Mouse (Mus musculus): Measurements from ENCODE around the gene Hsd3b4. TPM values are rescaled to one million over a fixed set of nuclear protein-coding genes. Genes with fewer than 3 reads are reported as not detected.
"Not testable (repeated sequence)": the region's sequence is repeated elsewhere in the genome, so short reads cannot be mapped to it uniquely, and the experiment has no call there.

The Hsd3b4 gene
- polyA plus RNA-seq (2015; fragmentation: Nextera tagmentation; extraction: Ambion mirVana) = not detected in 2 replicates

DNA sequence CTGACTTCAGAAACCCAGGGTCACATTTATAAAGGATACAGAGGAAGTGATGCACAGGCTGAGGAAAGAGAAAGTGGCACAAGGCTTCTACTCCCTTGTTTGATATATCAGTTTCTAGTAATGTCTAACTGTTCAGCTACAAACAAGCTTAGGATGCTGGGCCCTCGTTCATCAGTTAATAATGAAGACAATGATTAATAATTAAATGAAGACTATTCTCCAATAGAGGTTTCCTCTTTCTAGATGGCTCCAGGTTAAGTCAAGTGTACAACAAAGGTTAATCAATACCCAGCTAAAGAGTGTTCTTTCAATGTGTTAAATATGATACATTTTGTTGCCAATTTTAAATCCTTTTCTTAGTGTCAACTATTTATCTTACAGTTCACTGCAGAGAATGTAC is at the start of gene Hsd3b4:
Hsd3b4 (minus strand) TSS at position 101 of the 400 bp plus-strand sequence.
- H3K36me3 ChIP-seq; H3K27me3 ChIP-seq (replicated peaks); H3K4me2 ChIP-seq; H3K9ac ChIP-seq (replicated peaks); H3K4me3 ChIP-seq (replicated peaks); H3K9me3 ChIP-seq (replicated peaks); H3K27ac ChIP-seq (replicated peaks); ATAC-seq (ENCODE audit: low FRiP score); H3K4me1 ChIP-seq: not testable (repeated sequence)
- no CpG with 5 or more reads among the region's 1 CpGs for WGBS

DNA sequence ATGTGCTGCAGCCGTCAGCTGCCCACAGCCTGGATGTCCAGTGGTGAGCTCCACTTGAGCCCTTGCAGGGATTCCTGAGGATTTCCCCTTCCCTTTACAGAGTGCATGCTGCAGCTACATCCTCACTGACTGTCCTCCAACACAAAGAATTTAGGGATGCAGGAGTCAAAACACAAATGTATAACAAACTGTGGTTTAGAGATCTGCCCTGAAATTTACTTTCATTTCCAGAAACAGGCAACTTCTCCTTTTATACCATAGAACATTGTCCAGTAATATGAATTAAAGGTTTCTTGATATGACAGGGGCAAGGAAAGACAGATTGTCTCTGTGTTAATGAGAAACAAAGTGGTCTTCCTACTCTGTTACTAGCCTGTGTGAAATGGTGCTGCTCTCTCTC is 40.5 kb upstream of the Hsd3b4 start:
- not testable (repeated sequence) for H3K27me3 ChIP-seq (replicated peaks); H3K27ac ChIP-seq (replicated peaks); H3K9ac ChIP-seq (replicated peaks); H3K4me2 ChIP-seq; H3K36me3 ChIP-seq; H3K4me1 ChIP-seq; ATAC-seq (ENCODE audit: low FRiP score); H3K4me3 ChIP-seq (replicated peaks); H3K9me3 ChIP-seq (replicated peaks)
- WGBS = no CpG with 5 or more reads among the region's 1 CpGs

DNA sequence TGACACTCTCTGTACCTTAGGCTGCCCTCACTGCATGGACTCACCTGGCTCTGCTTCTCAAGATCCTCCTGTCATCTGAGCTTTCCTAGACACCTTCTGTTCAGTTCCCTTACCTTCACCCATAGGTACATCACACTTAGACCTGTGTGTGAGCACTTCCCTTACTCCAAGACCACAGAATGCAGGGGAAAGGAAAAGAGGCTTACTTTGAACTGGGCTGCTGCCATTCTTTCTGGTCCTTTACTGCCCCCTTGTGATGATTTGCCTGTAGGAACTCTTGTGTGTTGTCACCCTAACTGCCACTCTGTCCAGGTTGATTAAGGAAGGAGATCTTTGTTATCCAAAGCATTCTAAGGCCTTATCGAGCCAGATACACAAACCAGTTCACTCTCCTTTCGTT is 39.9 kb upstream of the Hsd3b4 start:
- H3K4me3 ChIP-seq (replicated peaks); H3K4me1 ChIP-seq; H3K36me3 ChIP-seq; H3K27me3 ChIP-seq (replicated peaks); H3K9ac ChIP-seq (replicated peaks); H3K9me3 ChIP-seq (replicated peaks); H3K27ac ChIP-seq (replicated peaks); H3K4me2 ChIP-seq: not testable (repeated sequence)
- ATAC-seq (ENCODE audit: low FRiP score) = peak; percentile 74; the same call in 1 of the 2 replicates
- WGBS = no CpG with 5 or more reads among the region's 2 CpGs

DNA sequence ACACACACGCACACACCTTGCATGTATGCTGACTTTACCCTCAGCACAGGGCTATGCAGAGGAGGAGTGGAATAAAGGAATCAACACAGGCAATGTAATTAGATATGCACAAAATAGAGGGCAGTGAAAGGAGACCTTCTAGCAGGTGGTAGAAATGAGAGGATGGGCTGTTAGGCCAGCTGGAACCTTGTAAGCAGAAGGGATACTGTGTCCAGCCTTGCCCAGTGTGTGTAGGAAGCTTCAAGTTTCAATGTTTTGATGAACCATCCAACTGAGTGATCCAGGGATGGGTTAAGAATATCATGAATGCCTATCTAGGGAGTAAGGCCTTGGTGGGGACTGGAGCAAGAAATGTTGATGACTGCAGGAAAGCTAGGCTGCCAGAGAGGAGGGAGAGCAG is 38.2 kb upstream of the Hsd3b4 start:
- WGBS = no CpG with 5 or more reads among the region's 1 CpGs
- not testable (repeated sequence) for H3K9ac ChIP-seq (replicated peaks); H3K27ac ChIP-seq (replicated peaks); H3K4me3 ChIP-seq (replicated peaks); H3K36me3 ChIP-seq; H3K4me2 ChIP-seq; H3K4me1 ChIP-seq; H3K27me3 ChIP-seq (replicated peaks); ATAC-seq (ENCODE audit: low FRiP score); H3K9me3 ChIP-seq (replicated peaks)

DNA sequence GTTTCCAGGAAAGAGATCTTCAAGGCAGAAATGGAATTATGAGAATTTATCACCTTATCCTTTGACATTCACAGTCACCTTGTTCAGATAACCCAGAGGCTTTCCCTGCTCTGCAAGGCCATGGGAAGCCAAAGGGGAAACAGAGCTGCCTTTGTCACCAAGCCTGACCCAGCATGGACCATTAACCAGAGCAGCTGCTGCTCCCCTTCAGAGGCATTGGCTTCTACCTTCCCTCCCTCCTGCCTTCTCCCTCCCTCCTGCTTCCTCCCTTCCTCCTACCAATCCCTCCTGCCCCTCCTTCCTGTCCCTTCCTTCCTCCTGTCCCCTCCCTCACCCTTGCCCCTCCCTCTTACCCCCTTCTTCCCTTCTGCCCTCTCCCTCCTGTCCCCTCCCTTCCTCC is 37.3 kb upstream of the Hsd3b4 start:
- not testable (repeated sequence) for H3K4me1 ChIP-seq; H3K27me3 ChIP-seq (replicated peaks); H3K27ac ChIP-seq (replicated peaks); H3K4me3 ChIP-seq (replicated peaks); H3K4me2 ChIP-seq; H3K36me3 ChIP-seq; H3K9ac ChIP-seq (replicated peaks); H3K9me3 ChIP-seq (replicated peaks); ATAC-seq (ENCODE audit: low FRiP score)

DNA sequence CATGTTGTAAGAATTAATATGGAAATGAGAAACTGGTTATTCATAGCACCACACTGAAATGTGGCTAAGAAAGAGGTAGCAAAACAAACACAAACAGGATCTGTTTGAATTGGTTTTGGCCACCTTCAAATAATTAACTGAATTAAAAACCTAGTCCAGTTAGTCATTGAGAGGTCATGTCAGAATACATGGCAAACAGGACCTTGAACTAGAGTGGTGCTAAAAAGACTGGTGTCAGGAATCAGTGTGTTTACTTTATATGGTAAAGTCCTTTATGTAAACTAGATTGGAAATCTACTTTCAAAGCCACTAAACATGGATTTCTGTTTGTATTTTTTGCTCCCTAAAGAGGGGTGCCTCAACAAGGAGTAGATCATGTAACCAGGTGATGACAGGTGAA is 14.7 kb upstream of the Hsd3b4 start:
- not testable (repeated sequence) for ATAC-seq (ENCODE audit: low FRiP score); H3K9ac ChIP-seq (replicated peaks); H3K27ac ChIP-seq (replicated peaks); H3K4me1 ChIP-seq; H3K36me3 ChIP-seq; H3K4me3 ChIP-seq (replicated peaks); H3K27me3 ChIP-seq (replicated peaks); H3K4me2 ChIP-seq; H3K9me3 ChIP-seq (replicated peaks)

DNA sequence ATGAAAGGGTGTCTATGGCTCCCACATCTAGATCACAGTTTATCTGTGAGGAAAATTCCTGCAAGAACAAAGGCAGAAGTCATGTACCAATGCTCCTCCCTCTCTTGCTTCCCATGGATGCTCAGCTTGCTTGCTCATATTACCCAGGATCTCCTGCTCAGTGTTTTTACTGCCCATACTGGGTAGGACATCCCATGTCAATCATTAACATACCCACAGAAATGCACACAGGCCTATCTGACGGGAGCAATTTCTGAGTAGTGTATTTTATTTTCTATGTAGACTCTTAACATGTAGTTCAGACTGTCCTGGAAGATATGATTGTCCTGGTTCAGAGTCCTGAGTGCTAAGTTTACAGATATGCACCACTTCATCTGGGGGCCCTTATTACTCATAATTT is 14.2 kb upstream of the Hsd3b4 start:
- not testable (repeated sequence) for H3K9ac ChIP-seq (replicated peaks); H3K4me2 ChIP-seq; ATAC-seq (ENCODE audit: low FRiP score); H3K4me1 ChIP-seq; H3K27ac ChIP-seq (replicated peaks); H3K4me3 ChIP-seq (replicated peaks); H3K36me3 ChIP-seq; H3K27me3 ChIP-seq (replicated peaks); H3K9me3 ChIP-seq (replicated peaks)
- no CpG with 5 or more reads among the region's 1 CpGs for WGBS

DNA sequence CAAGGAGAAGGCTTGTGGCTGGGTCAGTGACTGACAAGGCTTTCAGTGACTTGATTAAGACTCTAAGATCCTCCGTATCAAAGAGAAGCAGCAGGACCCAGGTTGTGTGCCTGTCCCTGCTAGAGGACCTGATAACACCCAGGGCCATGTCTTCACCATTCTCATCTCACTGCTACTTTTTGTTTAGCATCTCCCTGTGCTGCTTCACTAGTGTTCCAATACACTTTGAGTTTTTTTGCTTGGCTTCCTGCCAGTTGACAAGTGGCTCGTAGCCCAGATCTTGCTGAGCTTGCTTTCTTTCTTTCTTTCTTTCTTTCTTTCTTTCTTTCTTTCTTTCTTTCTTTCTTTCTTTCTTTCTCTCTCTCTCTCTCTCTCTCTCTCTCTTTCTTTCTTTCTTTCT is 12.5 kb upstream of the Hsd3b4 start:
- WGBS = 53% methylated on average over 1 of the region's 2 CpGs
- H3K4me3 ChIP-seq (replicated peaks); H3K9me3 ChIP-seq (replicated peaks); ATAC-seq (ENCODE audit: low FRiP score); H3K27ac ChIP-seq (replicated peaks); H3K4me2 ChIP-seq; H3K9ac ChIP-seq (replicated peaks); H3K36me3 ChIP-seq; H3K27me3 ChIP-seq (replicated peaks); H3K4me1 ChIP-seq: not testable (repeated sequence)

DNA sequence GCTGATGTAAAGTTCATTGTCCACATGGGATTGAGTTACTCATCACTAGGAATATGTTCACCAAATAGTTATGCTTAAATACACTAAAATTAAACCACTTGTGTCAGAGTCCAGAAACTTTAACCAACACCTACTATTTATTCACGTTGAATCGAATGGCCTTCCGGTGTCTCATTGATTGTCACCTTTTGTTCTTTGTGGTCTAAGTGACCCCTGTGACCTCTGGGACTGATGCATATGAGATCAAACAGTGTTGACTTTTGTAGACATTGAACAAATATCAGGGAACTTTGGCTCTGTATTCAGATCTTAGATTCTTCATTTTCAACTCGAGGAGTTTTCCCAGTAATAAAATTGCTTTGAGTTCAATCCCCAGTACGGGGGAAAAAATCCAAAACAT is 3.1 kb downstream of the Hsd3b4 start:
- not testable (repeated sequence) for ATAC-seq (ENCODE audit: low FRiP score); H3K36me3 ChIP-seq; H3K4me3 ChIP-seq (replicated peaks); H3K9me3 ChIP-seq (replicated peaks); H3K27ac ChIP-seq (replicated peaks); H3K4me2 ChIP-seq; H3K4me1 ChIP-seq; H3K27me3 ChIP-seq (replicated peaks); H3K9ac ChIP-seq (replicated peaks)
- WGBS = no CpG with 5 or more reads among the region's 5 CpGs

DNA sequence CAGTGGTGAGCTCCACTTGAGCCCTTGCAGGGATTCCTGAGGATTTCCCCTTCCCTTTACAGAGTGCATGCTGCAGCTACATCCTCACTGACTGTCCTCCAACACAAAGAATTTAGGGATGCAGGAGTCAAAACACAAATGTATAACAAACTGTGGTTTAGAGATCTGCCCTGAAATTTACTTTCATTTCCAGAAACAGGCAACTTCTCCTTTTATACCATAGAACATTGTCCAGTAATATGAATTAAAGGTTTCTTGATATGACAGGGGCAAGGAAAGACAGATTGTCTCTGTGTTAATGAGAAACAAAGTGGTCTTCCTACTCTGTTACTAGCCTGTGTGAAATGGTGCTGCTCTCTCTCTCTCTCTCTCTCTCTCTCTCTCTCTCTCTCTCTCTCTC is 12.9 kb downstream of the Hsd3b4 start:
- not testable (repeated sequence) for H3K4me1 ChIP-seq; H3K9me3 ChIP-seq (replicated peaks); H3K36me3 ChIP-seq; H3K27ac ChIP-seq (replicated peaks); H3K4me3 ChIP-seq (replicated peaks); H3K27me3 ChIP-seq (replicated peaks); H3K4me2 ChIP-seq; H3K9ac ChIP-seq (replicated peaks); ATAC-seq (ENCODE audit: low FRiP score)

DNA sequence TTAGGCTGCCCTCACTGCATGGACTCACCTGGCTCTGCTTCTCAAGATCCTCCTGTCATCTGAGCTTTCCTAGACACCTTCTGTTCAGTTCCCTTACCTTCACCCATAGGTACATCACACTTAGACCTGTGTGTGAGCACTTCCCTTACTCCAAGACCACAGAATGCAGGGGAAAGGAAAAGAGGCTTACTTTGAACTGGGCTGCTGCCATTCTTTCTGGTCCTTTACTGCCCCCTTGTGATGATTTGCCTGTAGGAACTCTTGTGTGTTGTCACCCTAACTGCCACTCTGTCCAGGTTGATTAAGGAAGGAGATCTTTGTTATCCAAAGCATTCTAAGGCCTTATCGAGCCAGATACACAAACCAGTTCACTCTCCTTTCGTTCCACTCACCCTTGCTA is 13.6 kb downstream of the Hsd3b4 start:
- H3K9me3 ChIP-seq (replicated peaks); H3K27me3 ChIP-seq (replicated peaks); H3K27ac ChIP-seq (replicated peaks); H3K36me3 ChIP-seq; H3K4me1 ChIP-seq; H3K4me3 ChIP-seq (replicated peaks); H3K4me2 ChIP-seq; H3K9ac ChIP-seq (replicated peaks): not testable (repeated sequence)
- peak; percentile 47; the same call in 1 of the 2 replicates for ATAC-seq (ENCODE audit: low FRiP score)
- WGBS = no CpG with 5 or more reads among the region's 2 CpGs

DNA sequence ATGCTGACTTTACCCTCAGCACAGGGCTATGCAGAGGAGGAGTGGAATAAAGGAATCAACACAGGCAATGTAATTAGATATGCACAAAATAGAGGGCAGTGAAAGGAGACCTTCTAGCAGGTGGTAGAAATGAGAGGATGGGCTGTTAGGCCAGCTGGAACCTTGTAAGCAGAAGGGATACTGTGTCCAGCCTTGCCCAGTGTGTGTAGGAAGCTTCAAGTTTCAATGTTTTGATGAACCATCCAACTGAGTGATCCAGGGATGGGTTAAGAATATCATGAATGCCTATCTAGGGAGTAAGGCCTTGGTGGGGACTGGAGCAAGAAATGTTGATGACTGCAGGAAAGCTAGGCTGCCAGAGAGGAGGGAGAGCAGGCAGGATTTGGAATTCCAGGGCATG is 15.3 kb downstream of the Hsd3b4 start:
- not testable (repeated sequence) for H3K9me3 ChIP-seq (replicated peaks); H3K4me2 ChIP-seq; H3K36me3 ChIP-seq; H3K9ac ChIP-seq (replicated peaks); ATAC-seq (ENCODE audit: low FRiP score); H3K4me3 ChIP-seq (replicated peaks); H3K27me3 ChIP-seq (replicated peaks); H3K4me1 ChIP-seq; H3K27ac ChIP-seq (replicated peaks)

DNA sequence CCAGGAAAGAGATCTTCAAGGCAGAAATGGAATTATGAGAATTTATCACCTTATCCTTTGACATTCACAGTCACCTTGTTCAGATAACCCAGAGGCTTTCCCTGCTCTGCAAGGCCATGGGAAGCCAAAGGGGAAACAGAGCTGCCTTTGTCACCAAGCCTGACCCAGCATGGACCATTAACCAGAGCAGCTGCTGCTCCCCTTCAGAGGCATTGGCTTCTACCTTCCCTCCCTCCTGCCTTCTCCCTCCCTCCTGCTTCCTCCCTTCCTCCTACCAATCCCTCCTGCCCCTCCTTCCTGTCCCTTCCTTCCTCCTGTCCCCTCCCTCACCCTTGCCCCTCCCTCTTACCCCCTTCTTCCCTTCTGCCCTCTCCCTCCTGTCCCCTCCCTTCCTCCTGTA is 16.1 kb downstream of the Hsd3b4 start:
- not testable (repeated sequence) for H3K4me2 ChIP-seq; H3K4me1 ChIP-seq; H3K27me3 ChIP-seq (replicated peaks); H3K9ac ChIP-seq (replicated peaks); H3K9me3 ChIP-seq (replicated peaks); ATAC-seq (ENCODE audit: low FRiP score); H3K27ac ChIP-seq (replicated peaks); H3K4me3 ChIP-seq (replicated peaks); H3K36me3 ChIP-seq
